Mouse (Mus musculus): ENCODE results near the gene Cacybp. TPM values are rescaled to one million over a fixed set of nuclear protein-coding genes. Genes with fewer than 3 reads are reported as not detected.

Gene Cacybp
- total RNA-seq, 2 experiments from 2014 or later, result 60.5 to 62.1 TPM

DNA sequence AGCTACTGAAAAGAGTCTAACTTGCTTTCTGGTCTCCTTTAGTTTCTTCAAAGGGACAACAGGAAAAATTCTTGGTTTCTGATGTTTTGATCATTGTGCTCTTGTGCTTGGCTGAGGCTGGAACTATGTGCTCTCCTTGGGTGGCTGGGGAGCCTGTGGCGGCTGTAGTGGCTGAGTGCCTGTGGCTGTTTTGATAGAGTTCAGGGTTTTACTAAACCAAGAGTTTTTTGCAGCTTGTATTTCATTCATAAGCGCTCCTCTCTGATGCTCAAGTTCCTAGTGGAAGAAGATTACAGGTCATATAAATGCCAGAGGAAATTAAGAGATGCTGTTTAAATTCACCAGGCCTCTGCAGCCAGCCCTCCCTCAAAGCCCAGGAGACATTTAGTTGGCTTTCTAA, 11.4 kb upstream of the Cacybp start:
- intact Hi-C loops (cut with DNase I), result no loop called here
- DNase-seq, result no peak

DNA sequence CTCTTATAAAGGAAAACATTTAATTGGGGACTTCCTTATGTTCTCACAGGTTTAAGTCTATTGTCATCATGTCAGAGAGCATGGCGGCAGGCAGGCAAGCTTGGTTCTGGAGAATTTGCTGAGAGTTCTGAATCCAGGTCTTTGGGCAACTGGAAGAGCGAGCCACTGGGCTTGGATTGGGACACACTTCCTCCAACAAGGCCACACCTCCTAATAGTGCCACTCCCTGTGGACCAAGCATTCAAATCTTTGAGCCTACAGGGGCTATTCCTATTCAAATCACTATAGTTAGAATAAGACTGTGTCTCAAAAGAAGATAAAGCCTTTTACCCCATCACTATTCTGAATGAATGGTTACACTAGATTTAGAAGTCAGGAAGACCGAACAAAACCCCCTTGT, 5.2 kb upstream of the Cacybp start:
- no peak for DNase-seq
- intact Hi-C loops (cut with DNase I), result no loop called here

DNA sequence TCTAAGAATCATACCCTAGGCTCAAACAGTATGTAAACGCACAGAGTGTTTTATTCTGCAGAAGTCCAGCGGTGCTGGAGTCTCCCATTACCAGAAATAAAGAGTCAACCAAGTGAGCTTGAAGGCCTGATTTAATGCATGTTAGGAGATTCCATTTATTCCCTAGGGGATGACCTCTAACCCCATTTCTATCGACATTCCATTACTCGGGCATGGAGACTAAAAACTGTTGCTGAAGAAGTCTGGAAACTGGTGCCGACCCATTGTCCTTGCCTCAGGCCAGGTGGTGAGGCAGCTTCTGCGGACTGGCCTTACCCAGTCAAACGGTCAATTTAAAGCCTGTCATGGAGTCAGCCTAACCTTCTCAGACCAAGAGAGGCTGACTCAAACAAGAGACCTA, 1.5 kb upstream of the Cacybp start:
- no peak for DNase-seq
- intact Hi-C loops (cut with DNase I), result no loop called here

DNA sequence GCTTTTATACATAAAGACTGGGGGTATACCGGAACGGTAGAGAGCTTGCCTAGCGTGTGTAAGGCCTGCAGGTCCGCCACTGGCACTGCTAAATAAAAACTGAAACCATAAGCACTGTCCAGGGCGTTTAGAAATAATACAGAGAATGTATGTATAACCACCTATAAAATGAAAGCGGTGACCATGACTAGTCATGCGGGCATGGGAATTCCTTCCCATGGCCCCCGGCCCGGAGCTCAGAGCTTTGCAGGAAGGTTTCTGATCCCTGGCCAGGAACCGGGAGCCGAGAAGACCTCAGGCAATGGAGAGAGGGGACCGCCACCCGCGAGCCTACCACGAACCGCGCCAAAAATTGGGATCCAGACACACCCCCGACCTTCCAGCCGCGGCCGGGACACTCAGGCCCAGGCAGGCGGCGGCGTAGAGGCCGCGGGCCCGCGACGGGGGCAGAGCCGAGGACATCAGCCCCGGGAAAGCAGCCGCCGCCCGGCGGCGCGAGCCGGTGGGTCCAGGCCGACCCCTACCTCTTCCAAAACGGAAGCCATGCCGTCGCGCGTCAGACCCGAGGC, 468 bp downstream of the Cacybp start:
- peak; percentile 68 to 75 for DNase-seq
- intact Hi-C loops (cut with DNase I), result loop anchor here (2.0 kb wide), 1 partner anchor 17 kb away; the partner anchor contains the start of gene Mrps14

DNA sequence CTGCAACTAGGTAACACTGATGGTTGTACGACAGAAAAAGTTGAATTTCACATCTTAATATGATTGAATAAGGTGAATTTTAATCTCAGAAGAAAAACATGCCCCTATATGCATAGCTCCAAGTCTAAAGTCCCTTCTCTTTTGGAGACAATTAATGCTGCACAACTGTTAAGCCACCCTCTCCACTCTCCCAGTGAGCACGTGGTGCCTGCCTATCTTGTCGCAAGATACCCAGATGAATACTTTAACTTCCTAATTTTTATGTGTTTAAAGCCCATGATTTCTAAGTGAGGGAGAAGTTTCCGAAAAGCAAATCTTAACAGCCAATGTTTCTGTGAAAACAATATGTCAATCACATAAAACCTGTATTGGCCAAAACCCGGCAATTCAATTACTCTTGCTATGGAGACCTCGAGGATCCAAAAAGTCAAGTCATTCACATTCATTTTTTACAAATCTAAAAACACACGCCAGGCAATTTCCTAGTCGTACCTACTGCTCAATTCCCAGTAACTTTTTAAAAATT, 1.0 kb downstream of the Cacybp start:
- intact Hi-C loops (cut with DNase I), result loop anchor here (2.0 kb wide), 1 partner anchor 17 kb away; the partner anchor contains the start of gene Mrps14
- peak in 1 of 2 experiments; percentile 16 for DNase-seq

DNA sequence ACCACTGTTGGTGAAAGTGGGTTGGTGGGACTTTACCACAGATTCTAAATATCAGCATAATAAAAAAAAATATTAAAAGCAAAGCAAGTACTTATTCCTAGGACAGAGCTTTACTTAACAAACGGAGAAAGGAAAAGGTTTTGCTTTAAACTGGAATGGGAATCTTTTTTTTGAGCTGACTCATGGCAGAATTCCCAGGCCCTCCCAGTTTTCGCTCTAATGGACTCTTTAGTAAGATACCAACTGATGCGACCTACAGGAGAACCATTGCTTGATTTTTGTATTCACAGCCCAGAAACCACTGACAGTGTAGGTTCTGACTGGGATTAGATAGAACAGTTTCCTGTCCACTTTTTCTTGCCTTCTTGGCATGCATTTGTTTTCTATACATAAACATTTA, 2.1 kb downstream of the Cacybp start:
- no peak for DNase-seq
- intact Hi-C loops (cut with DNase I), result no loop called here

DNA sequence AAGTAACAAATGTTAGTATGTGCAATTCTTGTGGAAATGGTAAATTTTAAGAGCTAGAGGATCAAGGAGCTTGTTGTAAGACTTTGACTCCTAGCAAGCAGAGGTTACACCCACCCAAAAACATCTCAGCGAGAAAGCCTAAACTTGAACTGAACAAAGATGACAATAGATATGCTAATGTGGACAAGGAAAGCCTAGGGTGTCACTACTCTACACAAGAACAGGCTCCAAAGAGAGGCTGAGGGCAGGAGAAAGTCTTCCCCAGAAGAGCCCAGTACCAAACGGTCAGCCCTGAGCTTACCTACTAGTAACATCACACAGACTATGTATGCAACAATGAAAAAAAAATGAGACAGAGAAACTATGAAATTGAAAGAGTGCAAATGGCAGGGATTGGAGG, 2.8 kb downstream of the Cacybp start:
- DNase-seq, result no peak
- intact Hi-C loops (cut with DNase I), result no loop called here

DNA sequence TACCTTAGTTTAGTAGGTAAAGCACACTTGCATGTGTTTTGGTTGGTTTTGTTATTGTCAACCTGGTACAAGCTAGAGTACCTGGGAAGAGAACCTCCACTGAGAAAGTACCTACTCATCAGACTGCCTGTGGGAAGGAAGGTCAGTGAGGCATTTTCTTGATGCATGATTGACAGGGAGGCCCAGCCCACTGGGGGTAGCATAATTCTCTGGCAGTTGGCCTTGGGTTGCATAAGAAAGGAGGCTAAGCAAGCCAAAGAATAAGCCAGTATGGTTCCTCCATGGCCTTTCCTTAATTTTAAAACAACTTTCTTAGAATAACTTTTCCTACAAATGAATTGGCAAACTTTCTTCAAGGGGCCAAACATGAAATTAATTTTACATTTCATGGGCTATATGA, 7.2 kb downstream of the Cacybp start:
- intact Hi-C loops (cut with DNase I), result no loop called here
- no peak for DNase-seq

DNA sequence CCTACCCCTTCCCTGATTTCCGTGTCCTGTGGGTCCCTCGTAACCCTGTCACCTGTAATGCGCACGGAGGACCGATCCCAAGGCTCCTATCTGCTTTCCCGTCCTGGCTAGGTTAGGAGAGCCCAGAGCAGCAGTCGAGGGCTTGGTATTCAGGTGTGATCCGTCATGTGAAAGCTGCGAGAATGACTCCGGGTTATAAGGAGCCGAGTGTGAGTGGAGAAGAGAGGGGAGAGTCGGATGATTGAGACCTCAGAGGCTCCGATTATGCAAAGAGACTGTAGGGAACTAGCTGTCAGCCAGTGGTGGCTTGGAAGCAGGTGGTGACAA, 17.4 kb downstream of the Cacybp start:
- intact Hi-C loops (cut with DNase I), result loop anchor here (2.0 to 10.0 kb wide), 2 partner anchors 18 to 960 kb away; partner anchors contain the start of genes Cacybp and Cop1
- DNase-seq, result no peak

DNA sequence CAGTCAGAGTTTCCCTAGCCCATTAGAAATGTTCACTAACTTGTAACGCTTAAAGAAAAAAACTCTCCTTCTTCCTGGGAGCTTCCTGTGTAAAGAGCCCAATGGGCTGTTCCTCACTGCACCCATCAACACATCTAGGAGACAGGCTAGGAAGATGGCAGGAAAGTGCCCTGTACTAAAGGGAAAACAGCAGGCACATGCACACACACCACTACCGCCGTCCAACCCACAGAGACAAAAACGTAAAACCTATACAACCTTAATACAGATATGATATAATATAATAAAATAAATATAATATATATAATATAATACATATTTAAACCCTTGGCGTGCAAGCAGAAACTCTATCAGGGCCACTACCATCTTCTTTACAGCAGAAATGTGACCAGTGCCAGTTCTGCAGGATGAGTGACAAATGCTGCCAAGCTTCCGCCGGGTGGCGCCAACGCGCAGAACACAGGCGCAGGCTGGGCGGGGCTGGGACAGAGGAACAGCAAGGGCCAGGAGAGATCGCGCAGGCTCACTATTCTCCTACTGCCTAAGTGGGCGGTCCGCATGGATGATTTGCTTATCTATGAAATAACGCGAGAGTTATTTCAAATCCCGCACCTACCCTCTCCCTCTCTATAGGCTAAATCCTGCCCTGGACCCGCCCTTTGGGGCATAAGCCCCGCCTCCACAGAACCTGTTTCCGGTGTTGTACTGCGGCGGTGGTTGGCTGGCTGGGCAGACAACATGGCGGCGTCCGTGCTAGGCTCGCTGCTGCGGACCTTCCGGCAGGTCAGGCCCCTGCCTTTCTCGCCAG, 17.9 kb downstream of the Cacybp start, which contains the start of gene Mrps14:
TSS of gene Mrps14 (plus strand) at position 687 of the 808 bp plus-strand sequence.
- DNase-seq, result peak; percentile 98 to 99
- intact Hi-C loops (cut with DNase I), result loop anchor here (2.0 to 10.0 kb wide), 2 partner anchors 18 to 960 kb away; partner anchors contain the start of genes Cacybp and Cop1

DNA sequence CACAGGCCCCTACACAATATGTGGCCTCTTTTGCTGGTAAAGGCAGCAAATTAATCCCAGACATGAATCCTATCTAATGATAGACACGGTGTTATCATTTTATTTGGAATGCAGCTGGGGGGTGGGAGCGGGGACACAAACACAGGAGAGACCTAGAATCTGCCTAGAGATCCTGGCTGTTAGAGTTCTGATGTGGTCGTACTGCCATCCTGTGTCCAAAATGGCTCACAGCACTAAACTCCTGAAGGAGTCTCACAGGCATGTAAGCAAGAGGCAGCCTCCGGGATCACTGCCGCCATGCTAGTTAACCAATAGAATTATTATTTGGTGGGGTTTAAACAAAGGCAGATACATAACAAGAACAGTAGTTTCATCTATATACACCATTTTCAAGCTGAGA, 28.2 kb downstream of the Cacybp start:
- peak; percentile 24 to 43 for DNase-seq
- intact Hi-C loops (cut with DNase I), result loop anchor here (5.0 kb wide), 3 partner anchors 82 to 792 kb away; no protein-coding TSS in a partner anchor

DNA sequence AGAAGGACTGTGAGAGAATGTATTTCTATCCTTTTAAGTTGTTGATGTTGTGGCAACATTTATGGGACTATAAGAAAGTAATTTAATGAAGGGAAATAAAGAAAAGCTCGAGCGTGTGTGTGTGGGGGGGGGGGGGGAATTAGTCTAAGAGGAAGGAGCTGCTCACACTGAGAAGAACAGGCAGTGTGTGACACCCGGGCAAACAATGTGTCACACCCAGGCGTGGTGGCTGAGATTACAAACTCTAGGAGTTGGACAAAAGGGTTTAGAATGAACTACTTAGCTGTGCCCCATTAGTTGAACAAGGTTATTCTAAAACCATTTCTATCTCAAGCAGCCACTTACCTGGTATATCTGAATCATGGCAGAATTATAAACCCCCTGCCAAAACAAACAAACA, 31.5 kb downstream of the Cacybp start:
- intact Hi-C loops (cut with DNase I), result loop anchor here (5.0 kb wide), 3 partner anchors 79 to 789 kb away; no protein-coding TSS in a partner anchor
- DNase-seq, result no peak

DNA sequence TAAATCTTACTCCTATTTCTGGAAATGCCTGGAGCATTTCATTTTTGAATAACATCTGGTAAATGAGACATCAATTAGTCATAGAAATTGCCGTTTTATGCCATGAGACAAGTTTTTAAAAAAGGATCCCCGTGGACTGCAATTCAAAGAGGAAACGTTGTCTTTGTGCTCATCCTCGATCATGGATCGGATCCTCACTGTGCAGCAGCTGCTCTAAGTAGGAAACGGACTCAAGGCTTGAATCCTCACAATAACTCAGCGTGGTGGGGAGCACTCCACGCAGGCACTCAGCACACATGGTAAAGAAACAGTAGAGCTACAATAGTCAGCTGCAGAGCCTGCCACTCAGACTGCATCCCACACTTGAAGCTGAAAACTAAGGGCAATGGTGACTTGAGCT, 35.8 kb downstream of the Cacybp start:
- intact Hi-C loops (cut with DNase I), result no loop called here
- no peak for DNase-seq

DNA sequence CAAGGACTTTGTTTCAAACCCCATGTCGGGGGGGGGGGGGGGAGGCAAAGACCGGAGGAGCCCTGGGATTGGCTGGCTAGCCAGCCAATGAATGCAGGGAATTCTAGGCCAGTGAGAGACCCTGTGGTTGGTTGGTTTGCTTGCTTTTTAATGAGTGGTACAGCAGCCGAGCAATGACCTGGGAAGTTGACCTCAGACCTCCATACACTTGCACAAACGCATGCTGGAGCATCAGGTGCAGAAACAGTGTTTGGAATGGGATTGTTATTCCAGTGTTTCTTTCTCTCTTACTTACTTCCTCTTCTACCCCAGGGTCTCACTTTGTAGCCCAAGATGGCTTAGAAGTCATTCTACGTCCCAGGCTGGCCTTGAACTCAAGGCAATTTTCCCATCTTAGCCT, 46.1 kb downstream of the Cacybp start:
- DNase-seq, result no peak
- intact Hi-C loops (cut with DNase I), result no loop called here

DNA sequence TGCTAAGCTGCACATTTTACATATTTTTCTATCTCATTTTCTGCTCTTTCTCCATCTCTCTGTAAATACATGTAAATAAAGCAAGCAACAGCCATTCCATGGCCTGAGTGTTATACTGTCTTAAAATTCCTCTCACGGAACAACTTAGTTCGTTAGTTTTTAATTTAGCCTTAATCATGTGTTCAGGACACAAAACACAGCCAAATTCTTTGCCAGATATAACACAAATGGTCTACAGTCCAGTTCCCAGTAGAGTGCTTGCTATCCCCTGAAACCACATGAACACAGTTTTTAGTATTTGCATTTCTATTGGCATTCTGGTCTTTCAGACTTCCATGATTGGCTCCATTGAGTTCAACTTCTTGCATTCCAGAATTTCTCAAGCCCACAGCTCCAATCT, 54.5 kb downstream of the Cacybp start:
- intact Hi-C loops (cut with DNase I), result no loop called here
- no peak for DNase-seq

DNA sequence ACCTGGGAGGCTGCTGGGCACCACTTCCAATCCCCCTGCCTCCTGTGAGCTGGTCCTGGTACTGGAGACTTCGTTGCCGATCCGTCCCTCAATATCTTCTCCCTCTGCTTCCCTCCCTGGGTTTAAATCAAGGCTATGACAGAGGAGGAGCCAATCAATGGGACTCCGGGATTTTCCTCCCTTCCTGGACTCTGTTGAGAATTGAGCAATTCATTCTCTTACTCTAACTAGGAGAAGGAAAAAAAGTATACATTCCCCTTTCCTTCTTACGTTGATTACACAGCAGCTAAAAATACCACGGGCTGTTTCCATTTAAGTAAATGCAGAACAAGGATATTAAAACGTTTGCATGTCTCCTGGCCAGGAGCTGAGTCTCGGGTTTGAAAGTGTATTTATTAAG, 59.2 kb downstream of the Cacybp start, which contains the start of gene Tnn:
TSS of gene Tnn (minus strand) at position 101 of the 400 bp plus-strand sequence.
- intact Hi-C loops (cut with DNase I), result no loop called here

More for the DNA sequence above, 59.2 kb downstream of the Cacybp start, which contains the start of gene Tnn:
- no peak for DNase-seq

Other genes with a start within 250 kb of the Cacybp start
- 10 to 100 TPM; 29.9 to 36.6 TPM for gene 4930523C07Rik, start 168.5 kb downstream of the Cacybp start, total RNA-seq (2021)
- under 1 TPM in 1 of 2 experiments, not detected in 1; 0.10 TPM for gene Tnn, start 59.3 kb downstream of the Cacybp start, total RNA-seq (2021)
- 10 to 100 TPM; 96.6 to 98.2 TPM for gene Mrps14, start 17.7 kb downstream of the Cacybp start, total RNA-seq (2021)